Mouse (Mus musculus): ENCODE measurements around the gene Gm49395. TPM values are rescaled to one million over a fixed set of nuclear protein-coding genes. Genes with fewer than 3 reads are reported as not detected.

Gene Gm49395
- polyA plus RNA-seq, 1 experiment from 2014 or later = not detected

DNA sequence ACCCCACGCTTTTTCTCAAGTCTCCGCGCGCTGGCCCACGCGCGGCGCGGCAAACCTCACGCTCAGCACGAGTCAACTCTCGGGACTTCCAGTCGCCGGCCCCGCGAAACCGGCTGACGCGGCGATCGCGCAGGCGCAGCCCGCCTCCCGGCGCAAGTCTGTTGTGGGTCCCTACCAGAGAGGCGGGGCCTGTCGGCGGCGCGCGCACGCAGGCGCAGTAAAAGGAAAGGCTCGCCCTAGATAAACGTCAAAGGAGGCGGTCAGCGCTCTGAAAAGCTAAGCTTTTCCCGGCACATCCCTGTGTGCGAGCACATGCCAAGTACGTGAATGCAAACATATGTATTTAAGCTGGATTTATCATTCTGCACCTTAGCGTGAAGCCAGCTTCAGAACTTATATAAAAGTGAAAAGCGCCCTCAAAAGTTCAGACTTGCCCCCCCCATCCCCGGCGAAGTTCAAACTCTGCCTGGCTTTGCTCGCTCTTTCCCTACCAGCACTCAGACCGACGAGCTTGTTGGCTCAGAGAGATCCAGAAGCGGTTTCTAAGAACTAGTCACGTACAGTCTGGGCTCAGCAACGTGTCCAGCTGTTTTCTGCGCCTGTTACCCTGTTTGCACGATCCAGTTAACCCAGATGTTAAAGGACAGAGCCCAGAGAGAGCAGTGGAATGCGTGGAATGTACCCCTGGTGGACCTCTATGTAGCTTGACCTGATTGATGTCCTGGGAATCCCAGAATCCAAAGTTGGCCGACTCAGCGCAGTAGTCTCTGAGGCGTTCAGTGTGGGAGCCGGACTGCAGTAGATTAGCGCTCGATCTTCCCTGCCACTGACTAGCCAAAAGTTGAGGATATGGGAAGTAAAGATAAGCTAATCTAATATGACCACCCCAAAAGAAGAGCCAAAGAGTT is 11.4 kb downstream of the Gm49395 start, which contains the start of gene Pelo:
Gene Pelo, minus strand, starts transcription at position 118 of the 908 bp plus-strand sequence.
- Histone ChIP-seq H3K79me2 (ENCODE audit: inconsistent target) (peaks cover 26% of the 10 kb centered on the region; the same call in 1 of the 2 replicates), H3K4me3 (ENCODE audit: inconsistent target) (peak within 1 kb of the TSS; percentile 59), H3K36me3 (ENCODE audit: inconsistent target) (no peaks in the 10 kb centered on the region), H3K27ac (peak within 1 kb of the TSS; percentile 46)
- WGBS (ENCODE audit: missing documents) = 2% methylated on average over 60 of the region's 60 CpGs

DNA sequence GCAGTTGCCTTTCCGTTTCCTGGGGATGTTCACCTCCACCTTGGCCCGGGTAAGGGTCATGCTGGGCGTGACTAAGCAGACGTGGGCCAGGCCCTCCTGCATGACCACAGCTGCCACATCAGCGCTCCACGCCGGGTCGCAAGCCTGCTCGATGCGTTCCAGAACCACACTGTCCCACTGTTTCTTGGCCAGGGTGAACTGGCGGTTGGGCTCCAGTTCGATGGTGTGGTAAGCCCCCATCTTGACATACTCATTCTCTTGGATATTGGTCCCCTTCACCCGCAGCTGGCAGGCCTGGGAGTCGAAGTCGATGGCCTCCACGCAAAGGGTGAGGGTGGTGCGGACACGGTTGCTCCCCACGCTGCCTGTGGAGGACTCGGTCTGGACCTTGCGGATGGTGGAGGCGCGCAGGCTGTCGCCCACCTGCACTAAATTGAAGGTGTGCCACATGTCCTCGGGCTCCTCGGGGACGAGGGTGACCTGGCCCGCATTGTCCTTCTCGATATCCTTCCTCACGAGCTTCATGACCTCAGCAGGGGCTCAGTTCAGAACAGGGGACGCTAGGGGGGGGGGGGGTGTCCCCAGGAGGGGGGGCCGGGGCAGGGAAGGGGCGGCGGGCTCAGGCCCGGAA is 12.2 kb downstream of the Gm49395 start:
- Histone ChIP-seq H3K36me3 (ENCODE audit: inconsistent target) (no peaks in the 10 kb centered on the region), H3K27ac (0 out of 2 replicates have a peak overlapping the region, but pooled peaks have one; percentile 19), H3K79me2 (ENCODE audit: inconsistent target) (peaks cover 21% of the 10 kb centered on the region; the same call in 1 of the 2 replicates), H3K4me3 (ENCODE audit: inconsistent target) (peak overlapping the region; percentile 59)
- 6% methylated on average over 24 of the region's 35 CpGs for WGBS (ENCODE audit: missing documents)

DNA sequence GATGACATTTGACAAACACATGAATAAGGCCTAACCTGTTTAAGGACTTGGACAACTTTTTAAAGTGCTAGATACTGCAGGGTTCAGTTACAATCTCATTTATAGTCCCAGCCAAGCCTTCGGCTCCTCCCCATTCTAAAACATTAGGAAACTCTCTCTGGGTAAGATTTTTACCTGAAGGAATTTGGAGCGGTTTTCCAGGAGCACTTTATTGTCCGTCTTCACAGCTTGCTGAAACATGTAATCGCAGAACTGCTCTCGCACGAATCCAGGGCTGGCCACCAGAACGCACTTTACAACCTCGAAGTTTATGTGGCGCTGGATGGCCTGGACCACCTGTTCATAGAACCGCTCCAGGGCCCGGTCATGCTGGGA is 12.7 kb downstream of the Gm49395 start:
- Histone ChIP-seq H3K79me2 (ENCODE audit: inconsistent target) (peaks cover 21% of the 10 kb centered on the region; the same call in 1 of the 2 replicates), H3K36me3 (ENCODE audit: inconsistent target) (no peaks in the 10 kb centered on the region), H3K4me3 (ENCODE audit: inconsistent target) (peak overlapping the region; percentile 59), H3K27ac (no peak overlapping the region)
- WGBS (ENCODE audit: missing documents) = 54% methylated on average over 11 of the region's 11 CpGs

DNA sequence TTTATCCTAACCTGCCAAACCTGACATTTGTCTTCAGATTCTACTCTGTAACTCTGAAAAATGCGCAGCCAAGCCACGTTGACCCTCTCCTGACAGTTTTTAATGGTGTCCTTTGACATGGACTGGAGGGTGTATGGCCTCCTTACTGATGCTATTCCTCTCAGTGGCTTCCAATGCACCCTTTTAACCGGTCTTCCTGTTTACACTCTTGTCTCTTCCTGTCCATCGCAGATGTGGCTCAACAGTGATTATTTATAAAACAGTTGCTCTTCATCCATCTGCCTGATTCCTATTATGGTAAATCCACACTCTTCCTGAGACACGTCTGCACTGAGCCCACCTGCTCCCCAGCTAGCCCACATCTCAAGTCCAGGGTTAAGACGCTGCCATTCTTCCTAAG is 15.7 kb downstream of the Gm49395 start:
- Histone ChIP-seq H3K36me3 (ENCODE audit: inconsistent target) (no peaks in the 10 kb centered on the region), H3K27ac (no peak overlapping the region), H3K4me3 (ENCODE audit: inconsistent target) (no peak overlapping the region), H3K79me2 (ENCODE audit: inconsistent target) (peaks cover 21% of the 10 kb centered on the region; the same call in 1 of the 2 replicates)
- WGBS (ENCODE audit: missing documents) = 77% methylated on average over 6 of the region's 6 CpGs

DNA sequence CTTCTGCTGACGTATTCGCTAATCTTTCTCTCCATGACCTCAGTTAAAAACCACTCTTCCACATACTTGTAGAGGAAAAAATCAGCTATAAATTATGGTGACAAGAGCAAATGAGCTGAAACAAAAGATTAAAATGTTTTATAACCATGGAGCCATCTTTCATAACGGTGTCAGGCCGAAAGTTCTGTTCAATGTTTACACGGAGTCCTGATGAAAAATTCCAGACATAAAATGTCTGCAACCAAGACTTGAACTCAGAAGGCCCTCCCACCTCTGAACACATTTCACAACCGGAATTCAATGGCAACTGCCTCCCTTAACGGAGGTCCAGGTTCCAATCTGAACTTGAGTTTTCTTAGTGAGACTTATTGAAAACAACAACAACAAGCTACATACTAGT is 19.4 kb downstream of the Gm49395 start:
- H3K27ac ChIP-seq = no peak overlapping the region
- H3K4me3 ChIP-seq (ENCODE audit: inconsistent target) = no peak overlapping the region
- peaks cover 2% of the 10 kb centered on the region; the same call in 1 of the 2 replicates for H3K79me2 ChIP-seq (ENCODE audit: inconsistent target)
- 92% methylated on average over 7 of the region's 7 CpGs for WGBS (ENCODE audit: missing documents)
- no peaks in the 10 kb centered on the region for H3K36me3 ChIP-seq (ENCODE audit: inconsistent target)

DNA sequence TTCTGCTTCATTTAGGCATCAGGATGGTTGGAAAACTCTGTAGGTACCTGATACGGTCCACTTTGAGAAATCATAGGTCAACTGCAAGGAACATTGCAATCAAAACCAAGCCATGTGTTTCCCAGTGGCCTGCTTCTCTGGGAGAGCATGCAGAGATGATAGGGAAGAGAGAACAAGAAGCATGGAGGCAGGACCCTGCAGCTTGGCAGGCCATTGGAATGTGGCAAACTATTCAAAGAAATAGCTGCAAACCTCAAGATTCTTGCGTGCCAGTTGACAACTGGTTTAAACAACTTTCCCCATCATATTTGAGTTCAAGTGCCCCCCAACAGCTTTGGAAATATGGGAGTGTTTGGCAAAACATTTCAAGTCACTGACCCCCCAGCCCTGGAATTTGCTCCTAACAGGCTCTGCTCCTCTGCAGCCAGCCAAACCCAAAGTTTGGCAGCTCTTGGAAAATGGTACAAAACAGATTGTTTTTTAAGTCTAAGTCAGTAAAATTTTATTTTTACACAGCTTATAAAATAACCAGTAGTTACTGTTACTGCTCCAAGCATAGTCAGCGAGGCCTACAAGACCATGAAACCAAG is 21.6 kb downstream of the Gm49395 start:
- Histone ChIP-seq H3K27ac (no peak overlapping the region), H3K79me2 (ENCODE audit: inconsistent target) (no peaks in the 10 kb centered on the region), H3K36me3 (ENCODE audit: inconsistent target) (no peaks in the 10 kb centered on the region), H3K4me3 (ENCODE audit: inconsistent target) (no peak overlapping the region)
- WGBS (ENCODE audit: missing documents) = 96% methylated on average over 3 of the region's 3 CpGs

DNA sequence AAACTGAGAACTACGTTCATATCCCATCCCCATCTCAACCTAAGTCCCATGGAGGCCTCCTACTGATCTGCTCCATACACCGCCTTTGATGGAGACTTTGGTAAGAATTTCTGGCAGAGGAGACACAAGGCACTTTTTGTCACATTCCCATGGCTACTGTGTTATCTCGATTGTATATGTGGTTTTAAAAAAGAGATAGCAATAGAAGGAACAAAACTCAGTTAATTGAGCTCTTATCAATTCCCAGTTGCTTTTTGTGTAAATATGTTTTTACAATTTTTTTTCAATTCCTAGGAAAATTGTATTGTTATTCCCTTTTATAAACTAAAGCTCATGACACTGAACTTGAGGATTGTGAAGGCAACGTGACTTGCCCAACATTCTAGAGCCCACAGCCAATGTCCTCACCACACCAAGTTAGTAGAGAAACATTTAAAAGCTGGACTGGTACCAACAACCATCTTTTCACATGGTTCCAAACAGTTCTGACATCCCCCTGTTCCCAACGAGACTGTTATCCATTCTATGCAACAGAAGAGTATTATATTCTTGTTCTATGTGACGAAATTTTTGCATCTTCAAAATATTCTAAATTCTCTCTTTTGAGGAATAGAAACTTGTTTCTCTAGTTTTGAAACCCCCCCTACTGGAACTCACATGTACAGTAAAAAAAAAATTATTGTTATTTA is 22.6 kb downstream of the Gm49395 start:
- WGBS (ENCODE audit: missing documents) = 80% methylated on average over 6 of the region's 6 CpGs
- Histone ChIP-seq H3K27ac (no peak overlapping the region), H3K36me3 (ENCODE audit: inconsistent target) (no peaks in the 10 kb centered on the region), H3K79me2 (ENCODE audit: inconsistent target) (no peaks in the 10 kb centered on the region), H3K4me3 (ENCODE audit: inconsistent target) (no peak overlapping the region)

DNA sequence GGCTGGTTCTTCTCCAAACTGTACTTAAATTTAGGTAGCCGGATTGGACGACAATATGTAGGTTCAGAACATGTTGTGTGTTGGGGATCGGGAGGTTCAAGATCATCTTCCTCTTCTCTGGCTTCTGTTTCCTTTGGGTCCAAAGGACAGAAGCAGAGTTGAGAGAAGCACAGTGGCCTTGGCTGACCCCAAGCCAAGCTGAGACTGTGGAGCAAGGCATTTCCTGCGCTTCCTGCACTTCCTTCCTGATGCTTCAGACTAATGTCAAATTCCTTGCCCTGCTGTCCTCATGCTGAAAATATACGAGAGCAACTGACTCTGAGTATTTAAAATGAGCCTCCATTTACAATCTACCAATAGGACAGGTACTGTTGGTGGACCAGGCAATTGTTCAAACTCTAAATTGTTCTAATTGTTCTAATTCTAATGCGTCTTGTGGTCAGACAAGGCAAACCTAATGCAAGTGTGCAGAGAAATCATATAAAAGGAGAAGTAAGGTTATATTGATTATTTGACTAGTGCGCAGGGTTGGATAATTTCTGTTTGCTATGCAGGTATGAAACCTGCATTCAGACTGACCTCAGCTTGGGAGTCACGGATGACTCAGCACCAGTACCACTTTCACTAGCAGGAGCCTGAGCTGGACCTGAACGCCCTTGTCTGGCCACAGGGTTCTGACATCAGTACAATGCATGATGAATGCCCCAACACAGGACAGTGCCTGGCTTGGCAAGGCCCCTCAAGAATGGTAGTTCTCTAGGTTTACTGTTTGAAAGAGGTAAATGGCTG is 24.2 kb downstream of the Gm49395 start:
- Histone ChIP-seq H3K36me3 (ENCODE audit: inconsistent target) (no peaks in the 10 kb centered on the region), H3K4me3 (ENCODE audit: inconsistent target) (no peak overlapping the region), H3K79me2 (ENCODE audit: inconsistent target) (no peaks in the 10 kb centered on the region), H3K27ac (no peak overlapping the region)
- WGBS (ENCODE audit: missing documents) = 45% methylated on average over 9 of the region's 9 CpGs

DNA sequence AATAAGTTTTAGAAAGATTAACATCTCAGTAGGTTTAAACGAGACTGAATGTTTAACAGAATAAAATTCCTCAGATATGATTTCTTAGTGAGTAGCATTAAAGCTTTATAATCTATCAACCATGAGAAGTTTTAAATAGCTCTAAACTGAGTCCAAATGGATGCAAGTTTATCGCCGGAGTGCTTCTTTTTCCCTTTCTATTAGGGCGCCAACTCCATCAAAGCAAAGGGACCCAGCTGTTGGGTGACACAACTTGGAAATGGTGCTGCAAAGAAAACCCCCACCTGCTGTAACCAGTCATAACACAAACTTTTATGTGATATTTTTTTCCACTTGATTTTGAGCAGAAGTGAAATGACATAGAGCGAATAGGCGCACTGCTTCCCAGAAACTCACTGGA is 29.3 kb downstream of the Gm49395 start:
- WGBS (ENCODE audit: missing documents) = 97% methylated on average over 6 of the region's 6 CpGs
- H3K4me3 ChIP-seq (ENCODE audit: inconsistent target) = no peak overlapping the region
- H3K36me3 ChIP-seq (ENCODE audit: inconsistent target) = no peaks in the 10 kb centered on the region
- H3K79me2 ChIP-seq (ENCODE audit: inconsistent target) = no peaks in the 10 kb centered on the region
- H3K27ac ChIP-seq = no peak overlapping the region

DNA sequence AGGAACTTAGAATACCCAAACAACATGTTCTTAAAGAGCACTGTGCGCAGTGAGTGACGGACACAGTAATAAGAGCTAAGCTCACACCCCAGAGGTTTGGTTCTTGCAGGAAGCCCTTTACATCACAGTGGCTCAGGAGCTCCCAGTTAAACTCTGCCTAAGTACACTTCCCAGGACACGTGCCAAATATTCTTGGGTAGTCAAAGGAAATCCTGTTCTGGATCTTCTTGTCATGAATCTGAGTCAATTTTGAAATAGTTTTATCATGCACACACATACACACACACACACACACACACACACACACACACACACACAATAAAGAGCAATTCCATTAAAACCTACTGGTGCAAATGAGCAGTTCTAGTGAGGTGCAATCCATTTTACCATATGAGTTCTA is 30.3 kb downstream of the Gm49395 start:
- Histone ChIP-seq H3K27ac (no peak overlapping the region), H3K4me3 (ENCODE audit: inconsistent target) (no peak overlapping the region), H3K36me3 (ENCODE audit: inconsistent target) (no peaks in the 10 kb centered on the region), H3K79me2 (ENCODE audit: inconsistent target) (no peaks in the 10 kb centered on the region)
- whole genome bisulfite sequencing (ENCODE audit: missing documents) = 95% methylated on average over 3 of the region's 3 CpGs

DNA sequence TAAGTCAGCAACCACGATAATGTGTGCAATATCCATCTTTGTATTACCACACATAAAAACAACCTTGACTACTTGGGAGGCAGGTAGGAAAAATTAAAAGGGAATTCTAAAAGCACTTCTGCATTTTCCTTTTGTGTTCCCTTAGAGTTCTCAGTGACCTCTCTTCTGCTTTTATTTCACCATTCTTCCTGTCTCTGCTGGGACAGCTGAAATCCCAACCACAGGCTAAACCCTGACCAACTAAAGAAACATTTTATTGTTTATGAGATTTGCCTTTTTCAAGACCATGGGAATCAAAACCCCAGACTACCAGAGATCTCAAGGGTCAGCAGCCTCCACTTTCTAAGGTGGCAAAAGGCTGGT is 33.8 kb downstream of the Gm49395 start:
- Histone ChIP-seq H3K27ac (no peak overlapping the region), H3K4me3 (ENCODE audit: inconsistent target) (no peak overlapping the region), H3K79me2 (ENCODE audit: inconsistent target) (no peaks in the 10 kb centered on the region), H3K36me3 (ENCODE audit: inconsistent target) (no peaks in the 10 kb centered on the region)
- 50% methylated on average over 1 of the region's 1 CpGs for WGBS (ENCODE audit: missing documents)

DNA sequence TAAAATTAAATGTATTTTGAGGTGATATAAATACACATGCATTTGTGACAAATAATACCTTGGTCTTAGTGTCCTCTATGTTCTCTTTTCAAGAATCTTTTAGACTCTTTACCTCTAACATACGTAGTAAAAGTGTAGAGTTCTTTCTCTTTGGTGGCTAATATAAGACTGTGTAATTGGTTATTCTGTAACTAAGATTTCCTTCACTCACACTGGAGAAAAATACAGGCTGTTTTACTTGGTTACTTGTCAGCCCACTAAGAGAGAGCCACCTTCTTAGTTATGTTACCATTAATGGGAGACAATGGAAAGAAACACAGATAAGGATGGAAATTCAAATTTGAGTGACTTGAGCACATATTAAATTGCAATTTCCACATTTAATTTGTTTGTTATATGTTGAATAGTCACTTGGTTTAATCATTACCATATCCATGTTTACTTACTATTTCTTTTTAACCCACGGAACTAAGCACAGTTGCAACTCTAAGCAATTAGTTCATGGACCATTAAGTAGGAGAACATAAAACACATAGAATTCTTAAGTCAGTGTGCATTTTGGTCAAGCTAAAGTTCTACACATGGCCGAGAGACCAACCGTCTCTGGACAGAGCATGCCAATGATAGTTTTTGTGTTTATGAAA is 34.3 kb downstream of the Gm49395 start:
- H3K79me2 ChIP-seq (ENCODE audit: inconsistent target) = no peaks in the 10 kb centered on the region
- H3K4me3 ChIP-seq (ENCODE audit: inconsistent target) = no peak overlapping the region
- WGBS (ENCODE audit: missing documents) = 86% methylated on average over 4 of the region's 4 CpGs
- H3K36me3 ChIP-seq (ENCODE audit: inconsistent target) = no peaks in the 10 kb centered on the region
- no peak overlapping the region for H3K27ac ChIP-seq

DNA sequence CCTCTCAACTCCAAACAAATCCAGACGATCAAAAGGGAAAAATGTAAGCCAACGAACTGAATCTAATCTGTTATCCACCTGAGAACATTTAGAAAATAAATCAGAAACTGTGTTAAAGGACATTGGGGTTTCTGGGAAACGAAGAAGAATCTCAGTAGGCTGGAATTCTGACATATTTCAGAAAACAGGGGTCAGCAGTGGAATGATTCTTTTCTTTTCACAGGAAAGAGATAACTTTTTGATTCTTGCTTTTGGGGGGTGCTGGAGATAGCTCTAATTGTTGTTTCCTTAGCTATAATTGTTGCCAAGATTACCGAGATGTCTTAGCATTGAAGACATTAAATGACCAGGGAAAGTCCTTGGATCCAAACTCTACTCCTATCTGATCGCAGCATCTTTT is 44.2 kb downstream of the Gm49395 start:
- no peak overlapping the region for H3K4me3 ChIP-seq (ENCODE audit: inconsistent target)
- WGBS (ENCODE audit: missing documents) = 92% methylated on average over 5 of the region's 5 CpGs
- no peak overlapping the region for H3K27ac ChIP-seq
- H3K36me3 ChIP-seq (ENCODE audit: inconsistent target) = no peaks in the 10 kb centered on the region
- no peaks in the 10 kb centered on the region for H3K79me2 ChIP-seq (ENCODE audit: inconsistent target)

Data from macrophage (primary cell).